Mouse (Mus musculus): ENCODE results near the gene Slc26a5.

- TF ChIP-seq POLR2A (IDR thresholded peaks at IDR 0.05; ENCODE audit: insufficient read depth, low read depth, low read length) (no peak), CTCF (IDR thresholded peaks at IDR 0.05) (no peak), EP300 (IDR thresholded peaks at IDR 0.05; ENCODE audit: insufficient read depth, low read depth, low read length) (no peak)
Observed at GRCm38 (mm10) chr5:21768506-21768905, 96.9 kb downstream of the Slc26a5 start.

Measured in heart, adult 2 months (tissue).